In the genomic region with DNA sequence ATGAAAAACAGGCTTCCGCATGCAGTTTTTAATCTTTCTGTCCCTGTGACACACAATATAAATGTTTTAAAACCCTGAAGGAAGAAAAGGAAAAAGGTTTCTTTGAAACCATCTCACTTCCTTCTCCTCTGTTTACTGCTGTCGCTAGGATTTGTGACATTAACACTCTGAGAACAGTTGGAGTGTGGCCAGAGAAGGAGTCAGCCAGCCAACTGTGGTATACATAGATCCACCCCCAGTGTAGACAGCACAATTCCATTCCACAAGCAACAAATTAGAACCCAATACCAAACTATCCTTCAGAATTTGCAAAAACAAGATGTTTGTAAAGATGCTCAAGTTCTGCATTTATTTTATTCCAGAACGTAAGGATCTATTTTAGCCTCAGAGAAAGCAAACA, we compare ENCODE assay signal across 18 mouse cellular contexts. TPM values are rescaled to one million over a fixed set of nuclear protein-coding genes. Genes with fewer than 3 reads are reported as not detected.
DNase-seq lines count a peak whose midpoint lies in the region; ATAC-seq lines count a peak whose summit lies in the region.
"Had no signal": no experiment of that assay in that cellular context is flagged by ENCODE, and none has a peak within 500 bp of the region (broad histone marks: within the 10 kb centered on the region; RNA-seq: fewer than 3 reads in every experiment).

No protein-coding gene starts in this region.

- ATAC-seq in embryonic facial prominence, embryonic 14.5 days (ENCODE audit: low read depth): no peak

- intact Hi-C loops in left cerebral cortex, postnatal 10 days (cut with DNase I): loop anchor here (5.0 kb wide), 2 partner anchors 61 to 256 kb away; no protein-coding TSS in a partner anchor

- 49% methylated on average over 3 of the region's 3 CpGs for WGBS in embryonic facial prominence, embryonic 14.5 days
- WGBS in embryonic facial prominence, embryonic 10.5 days: 82% methylated on average over 3 of the region's 3 CpGs

- no peaks in the 10 kb centered on the region for H3K36me3 ChIP-seq in embryonic facial prominence, embryonic 14.5 days (ENCODE audit: control insufficient read depth, insufficient read depth, low read length)
- H3K36me3 ChIP-seq in embryonic facial prominence, embryonic 10.5 days (replicated peaks): no peaks in the 10 kb centered on the region
- H3K36me3 ChIP-seq: embryonic facial prominence, embryonic 13.5 days; heart, embryonic 15.5 days; liver, embryonic 15.5 days; midbrain, embryonic 12.5 days had no signal

- peak; percentile 63 for DNase-seq in embryonic facial prominence, embryonic 14.5 days (ENCODE audit: low spot score)
- no peak for DNase-seq in embryonic facial prominence, embryonic 10.5 days (ENCODE audit: low spot score)
- peak; percentile 35 to 37 for DNase-seq in left cerebral cortex, postnatal 10 days (ENCODE audit: extremely low spot score in 1 of 2, low spot score in 2 of 2)
- DNase-seq in left cerebral cortex, adult 11 months (ENCODE audit: low spot score): no peak
- DNase-seq in right cerebral cortex, postnatal 14 days: peak; percentile 31
- DNase-seq in right cerebral cortex, postnatal 25 days: no peak
- DNase-seq in telencephalon, adult 2 months (ENCODE audit: low read depth, low spot score): peak; percentile 50
- DNase-seq in spleen, adult 18-20 months: no peak
- DNase-seq: gastrocnemius, adult 2 months; kidney, adult 8-10 months; thymus, adult 2 months had no signal

- H3K27me3 ChIP-seq in embryonic facial prominence, embryonic 14.5 days (replicated peaks; ENCODE audit: control insufficient read depth, insufficient read depth, low read length): no peaks in the 10 kb centered on the region
- H3K27me3 ChIP-seq in embryonic facial prominence, embryonic 10.5 days (replicated peaks; ENCODE audit: low read depth, poor library complexity, severe bottlenecking): peaks cover 7% of the 10 kb centered on the region; the same call in 1 of the 2 replicates
- H3K27me3 ChIP-seq: heart, embryonic 15.5 days; liver, embryonic 15.5 days; midbrain, embryonic 12.5 days had no signal

- no peaks in the 10 kb centered on the region for H3K9me3 ChIP-seq in embryonic facial prominence, embryonic 14.5 days (ENCODE audit: control insufficient read depth, low read length)
- H3K9me3 ChIP-seq in embryonic facial prominence, embryonic 10.5 days: no peaks in the 10 kb centered on the region
- H3K9me3 ChIP-seq: embryonic facial prominence, embryonic 13.5 days; heart, embryonic 15.5 days; liver, embryonic 15.5 days; midbrain, embryonic 12.5 days had no signal

- H3K4me3 ChIP-seq in embryonic facial prominence, embryonic 14.5 days (ENCODE audit: low read depth, low read length): no peak overlapping the region
- no peak overlapping the region for H3K4me3 ChIP-seq in embryonic facial prominence, embryonic 10.5 days
- H3K4me3 ChIP-seq: embryonic facial prominence, embryonic 13.5 days; gastrocnemius, adult 2 months; heart, embryonic 15.5 days; liver, embryonic 15.5 days; midbrain, embryonic 12.5 days had no signal

- no peaks in the 10 kb centered on the region for H3K4me1 ChIP-seq in embryonic facial prominence, embryonic 14.5 days (ENCODE audit: control insufficient read depth, insufficient read depth, low read length)
- H3K4me1 ChIP-seq in embryonic facial prominence, embryonic 10.5 days: peaks cover 29% of the 10 kb centered on the region
- H3K4me1 ChIP-seq: embryonic facial prominence, embryonic 13.5 days; liver, embryonic 15.5 days had no signal

- H3K27ac ChIP-seq in embryonic facial prominence, embryonic 14.5 days (replicated peaks; ENCODE audit: low read depth, low read length): no peak overlapping the region
- no peak overlapping the region for H3K27ac ChIP-seq in embryonic facial prominence, embryonic 10.5 days (replicated peaks)
- H3K27ac ChIP-seq: embryonic facial prominence, embryonic 13.5 days; gastrocnemius, adult 2 months; heart, embryonic 15.5 days; liver, embryonic 15.5 days had no signal

- H3K9ac ChIP-seq in embryonic facial prominence, embryonic 14.5 days (ENCODE audit: low read depth, low read length): no peak overlapping the region
- H3K9ac ChIP-seq: embryonic facial prominence, embryonic 13.5 days; heart, embryonic 15.5 days; liver, embryonic 15.5 days; midbrain, embryonic 12.5 days had no signal

- no peak overlapping the region for H3K4me2 ChIP-seq in embryonic facial prominence, embryonic 14.5 days (ENCODE audit: low read depth, low read length)
- H3K4me2 ChIP-seq: embryonic facial prominence, embryonic 13.5 days; heart, embryonic 15.5 days; liver, embryonic 15.5 days; midbrain, embryonic 12.5 days had no signal

RNA-seq across cellular contexts. Expression of a gene that starts 6.7 kb away (rescaled TPM):
- not detected in 2 replicates for polyA plus RNA-seq in embryonic facial prominence, embryonic 14.5 days (2014; fragmentation: Nextera tagmentation; extraction: Ambion mirVana)
- polyA plus RNA-seq in embryonic facial prominence, embryonic 10.5 days (2016; fragmentation: Nextera tagmentation; extraction: Ambion mirVana): 0.10 and 0.22 TPM in 2 replicates
- total RNA-seq in left cerebral cortex, postnatal 10 days (2021): under 1 TPM in 1 of 2 experiments, not detected in 1; 0.24 TPM
- total RNA-seq: gastrocnemius, adult 2 months; left cerebral cortex, adult 18-20 months had no signal
- polyA plus RNA-seq: heart, embryonic 15.5 days; liver, embryonic 15.5 days; midbrain, embryonic 12.5 days; neural tube, embryonic 14.5 days; spleen, adult 2 months; thymus, adult 2 months had no signal

Comparison
In these comparisons a context has a peak if more than half of its experiments do, and no peak if none do; other contexts are left out.
1. DNase-seq: peak in embryonic facial prominence, embryonic 14.5 days (single experiment), left cerebral cortex, postnatal 10 days (2 of 2), right cerebral cortex, postnatal 14 days (single experiment) and telencephalon, adult 2 months (single experiment); none in embryonic facial prominence, embryonic 10.5 days (single experiment), left cerebral cortex, adult 11 months (single experiment), right cerebral cortex, postnatal 25 days (single experiment) and spleen, adult 18-20 months (0 of 2).